Mouse (Mus musculus) liver, embryonic 13.5 days (tissue): ENCODE measurements around the gene Txndc2. TPM values are rescaled to one million over a fixed set of nuclear protein-coding genes. Genes with fewer than 3 reads are reported as not detected.
A peak's percentile ranks its signal among the peaks of the same experiment; 100 is the strongest.

Source experiments
- ATAC-seq: fragments of 200-750 bp; cut with Nextera tagmentation; 2 replicates; pipeline ENCODE4 v1.8.0; 2017; ENCODE audit warnings: low read depth, mild to moderate bottlenecking, moderate number of reproducible peaks, moderate library complexity
- DNase-seq: peaks from one replicate; pipeline ENCODE4 v3.0.0; 2022
- H3K27ac ChIP-seq: fragments of 300-500 bp; sonication (generic); 2 replicates; pipeline ENCODE4 v1.5.1; 2015; ENCODE audit warnings: moderate library complexity, mild to moderate bottlenecking, inconsistent platforms
- H3K27me3 ChIP-seq: fragments of 300-500 bp; sonication (generic); 2 replicates; pipeline ENCODE4 v1.6.1; 2015; ENCODE audit warnings: mild to moderate bottlenecking, inconsistent platforms
- H3K36me3 ChIP-seq: fragments of 300-500 bp; sonication (generic); 2 replicates; pipeline ENCODE4 v1.6.1; 2015; ENCODE audit warnings: mild to moderate bottlenecking, inconsistent platforms
- H3K4me1 ChIP-seq: fragments of 300-500 bp; sonication (generic); replicated peaks from 2 replicates; pipeline ENCODE4 v1.6.1; 2015; ENCODE audit warnings: inconsistent platforms
- H3K4me2 ChIP-seq: fragments of 300-500 bp; sonication (generic); 2 replicates; pipeline ENCODE4 v1.6.1; 2015; ENCODE audit warnings: inconsistent platforms, mild to moderate bottlenecking, moderate library complexity
- H3K4me3 ChIP-seq: fragments of 300-500 bp; sonication (generic); replicated peaks from 2 replicates; pipeline ENCODE4 v1.5.1; 2015; ENCODE audit warnings: mild to moderate bottlenecking, inconsistent platforms
- H3K9ac ChIP-seq: fragments of 300-500 bp; sonication (generic); 2 replicates; pipeline ENCODE4 v1.6.1; 2015; ENCODE audit warnings: mild to moderate bottlenecking, inconsistent platforms
- H3K9me3 ChIP-seq: fragments of 300-500 bp; sonication (generic); replicated peaks from 2 replicates; pipeline ENCODE4 v1.6.1; 2016; ENCODE audit warnings: inconsistent platforms
- WGBS: fragments of 180-500 bp; shearing (Covaris S2); methylation state at CpG from one replicate; pipeline ENCODE4 v1.1.7; 2015; ENCODE audit not compliant: insufficient replicate concordance; 5-methylcytosine and 5-hydroxymethylcytosine counted together
- polyA plus RNA-seq: library from polyadenylated mRNA; unstranded; fragments of >200 nt; fragmentation: Nextera tagmentation; extraction: Ambion mirVana; gene quantifications from 2 replicates; pipeline ENCODE4 v1.2.1, GENCODE M21; 2015

Gene Txndc2
- polyA plus RNA-seq, 1 experiment from 2014 or later, result not detected

DNA sequence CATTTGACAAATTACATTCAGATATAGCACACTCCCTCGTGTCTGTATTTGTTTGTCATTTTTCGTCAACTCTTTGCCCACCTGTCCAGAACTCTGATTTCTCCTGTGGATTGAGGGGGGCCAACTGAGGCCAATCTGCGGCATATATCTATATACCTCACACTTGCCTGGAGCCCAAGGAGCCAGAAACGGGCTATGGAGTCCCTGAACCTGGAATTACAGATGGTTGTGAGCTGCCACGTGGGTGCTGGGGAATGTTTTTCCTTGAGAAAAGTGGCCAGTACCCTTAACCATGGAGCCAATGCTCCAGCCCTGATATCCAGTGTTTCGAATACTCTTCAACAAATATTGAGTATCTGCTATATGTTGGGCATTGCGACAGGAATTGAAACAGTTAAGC, 31.0 kb upstream of the Txndc2 start:
- WGBS, result 71% methylated on average over 7 of the region's 7 CpGs
- H3K27ac ChIP-seq, result no peak overlapping the region
- no peaks in the 10 kb centered on the region for H3K27me3 ChIP-seq
- no peak overlapping the region for H3K4me2 ChIP-seq
- no peaks in the 10 kb centered on the region for H3K9me3 ChIP-seq
- no peak overlapping the region for H3K9ac ChIP-seq
- H3K4me1 ChIP-seq, result peaks cover 11% of the 10 kb centered on the region
- H3K36me3 ChIP-seq, result no peaks in the 10 kb centered on the region
- no peak for DNase-seq
- no peak for ATAC-seq
- no peak overlapping the region for H3K4me3 ChIP-seq

GRCm38 (mm10) chr17:65669061-65669460, 27.1 kb upstream of the Txndc2 start:
- no peak overlapping the region for H3K4me2 ChIP-seq
- H3K36me3 ChIP-seq, result no peaks in the 10 kb centered on the region
- no peak overlapping the region for H3K27ac ChIP-seq
- ATAC-seq (no peak), DNase-seq (no peak)
- 72% methylated on average over 4 of the region's 4 CpGs for WGBS
- no peak overlapping the region for H3K4me3 ChIP-seq
- peaks cover 19% of the 10 kb centered on the region for H3K4me1 ChIP-seq
- H3K27me3 ChIP-seq, result no peaks in the 10 kb centered on the region
- no peak overlapping the region for H3K9ac ChIP-seq
- no peaks in the 10 kb centered on the region for H3K9me3 ChIP-seq

DNA sequence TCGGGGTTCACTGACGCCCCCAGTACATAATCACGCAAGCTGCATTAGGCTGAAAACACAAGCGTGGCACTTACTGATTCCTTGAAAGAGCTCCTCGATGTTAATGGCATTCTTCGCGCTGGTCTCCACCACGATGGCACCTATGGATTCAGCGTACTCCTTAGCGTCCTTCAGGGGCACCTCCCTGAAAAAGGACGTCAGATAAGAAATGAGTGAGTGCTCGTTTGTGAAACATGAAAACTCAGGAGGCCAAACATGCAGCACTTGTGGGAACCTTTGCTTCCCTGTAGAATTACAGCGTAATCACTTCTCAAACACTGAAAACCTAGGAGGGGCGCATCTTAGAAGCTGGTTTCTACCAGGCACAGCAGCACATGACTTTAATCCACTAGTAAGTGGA, 25.8 kb upstream of the Txndc2 start:
- no peaks in the 10 kb centered on the region for H3K9me3 ChIP-seq
- no peak overlapping the region for H3K4me3 ChIP-seq
- peaks cover 32% of the 10 kb centered on the region for H3K4me1 ChIP-seq
- DNase-seq, result no peak
- ATAC-seq, result no peak
- H3K4me2 ChIP-seq, result no peak overlapping the region
- 68% methylated on average over 14 of the region's 14 CpGs for WGBS
- no peak overlapping the region for H3K9ac ChIP-seq
- H3K27me3 ChIP-seq, result no peaks in the 10 kb centered on the region
- no peak overlapping the region for H3K27ac ChIP-seq
- H3K36me3 ChIP-seq, result no peaks in the 10 kb centered on the region

GRCm38 (mm10) chr17:65666388-65667161, 24.6 kb upstream of the Txndc2 start:
- Histone ChIP-seq H3K4me1 (peaks cover 33% of the 10 kb centered on the region), H3K36me3 (no peaks in the 10 kb centered on the region), H3K4me2 (no peak overlapping the region), H3K9me3 (no peaks in the 10 kb centered on the region), H3K27ac (0 out of 2 replicates have a peak overlapping the region, but pooled peaks have one; percentile 5), H3K27me3 (no peaks in the 10 kb centered on the region), H3K9ac (no peak overlapping the region), H3K4me3 (no peak overlapping the region)
- 62% methylated on average over 17 of the region's 17 CpGs for WGBS
- DNase-seq, result no peak
- no peak for ATAC-seq

GRCm38 (mm10) chr17:65665786-65666387, 23.9 kb upstream of the Txndc2 start:
- H3K4me2 ChIP-seq, result no peak overlapping the region
- DNase-seq (no peak), ATAC-seq (no peak)
- no peaks in the 10 kb centered on the region for H3K27me3 ChIP-seq
- no peaks in the 10 kb centered on the region for H3K9me3 ChIP-seq
- H3K36me3 ChIP-seq, result no peaks in the 10 kb centered on the region
- no peak overlapping the region for H3K9ac ChIP-seq
- no peak overlapping the region for H3K4me3 ChIP-seq
- 76% methylated on average over 12 of the region's 12 CpGs for WGBS
- no peak overlapping the region for H3K27ac ChIP-seq
- H3K4me1 ChIP-seq, result peaks cover 33% of the 10 kb centered on the region

GRCm38 (mm10) chr17:65663329-65664078, 21.5 kb upstream of the Txndc2 start:
- WGBS, result 42% methylated on average over 14 of the region's 14 CpGs
- H3K4me2 ChIP-seq, result peak overlapping the region; percentile 38
- no peaks in the 10 kb centered on the region for H3K27me3 ChIP-seq
- no peaks in the 10 kb centered on the region for H3K9me3 ChIP-seq
- peak overlapping the region; percentile 22; the same call in 1 of the 2 replicates for H3K9ac ChIP-seq
- H3K27ac ChIP-seq, result peak overlapping the region; percentile 79
- H3K4me3 ChIP-seq, result no peak overlapping the region
- H3K36me3 ChIP-seq, result no peaks in the 10 kb centered on the region
- peaks cover 33% of the 10 kb centered on the region for H3K4me1 ChIP-seq
- ATAC-seq (peak; percentile 87), DNase-seq (peak; percentile 27)

DNA sequence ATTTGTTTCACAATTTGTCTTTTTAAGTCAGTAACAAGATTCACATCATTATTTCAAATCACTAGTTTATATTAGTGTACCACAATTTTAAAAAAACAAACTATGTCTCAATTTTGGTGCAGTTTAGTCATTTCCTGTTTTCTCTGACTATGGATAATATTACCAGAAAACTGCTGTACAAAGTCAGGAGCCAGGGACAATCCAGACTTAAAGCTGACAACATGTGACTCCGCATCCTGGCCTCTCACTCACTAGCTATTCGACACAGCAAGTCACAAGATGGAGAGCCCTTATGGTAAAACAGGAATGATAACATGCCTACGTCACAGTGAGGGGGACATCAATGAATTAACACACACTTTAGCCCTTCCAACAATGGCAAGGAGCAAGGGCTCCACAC, 20.7 kb upstream of the Txndc2 start:
- H3K27me3 ChIP-seq, result no peaks in the 10 kb centered on the region
- no peak overlapping the region for H3K4me3 ChIP-seq
- H3K9me3 ChIP-seq, result no peaks in the 10 kb centered on the region
- no peak overlapping the region for H3K4me2 ChIP-seq
- peak overlapping the region; percentile 79; the same call in 1 of the 2 replicates for H3K27ac ChIP-seq
- 77% methylated on average over 3 of the region's 3 CpGs for WGBS
- DNase-seq, result no peak
- H3K36me3 ChIP-seq, result no peaks in the 10 kb centered on the region
- ATAC-seq, result no peak
- no peak overlapping the region for H3K9ac ChIP-seq
- peaks cover 33% of the 10 kb centered on the region for H3K4me1 ChIP-seq

GRCm38 (mm10) chr17:65658416-65658815, 16.4 kb upstream of the Txndc2 start:
- H3K4me3 ChIP-seq, result no peak overlapping the region
- H3K4me1 ChIP-seq, result peaks cover 23% of the 10 kb centered on the region
- H3K36me3 ChIP-seq, result no peaks in the 10 kb centered on the region
- H3K4me2 ChIP-seq, result no peak overlapping the region
- H3K27me3 ChIP-seq, result no peaks in the 10 kb centered on the region
- ATAC-seq (no peak), DNase-seq (no peak)
- no peaks in the 10 kb centered on the region for H3K9me3 ChIP-seq
- 28% methylated on average over 2 of the region's 2 CpGs for WGBS
- H3K9ac ChIP-seq, result no peak overlapping the region
- H3K27ac ChIP-seq, result no peak overlapping the region

DNA sequence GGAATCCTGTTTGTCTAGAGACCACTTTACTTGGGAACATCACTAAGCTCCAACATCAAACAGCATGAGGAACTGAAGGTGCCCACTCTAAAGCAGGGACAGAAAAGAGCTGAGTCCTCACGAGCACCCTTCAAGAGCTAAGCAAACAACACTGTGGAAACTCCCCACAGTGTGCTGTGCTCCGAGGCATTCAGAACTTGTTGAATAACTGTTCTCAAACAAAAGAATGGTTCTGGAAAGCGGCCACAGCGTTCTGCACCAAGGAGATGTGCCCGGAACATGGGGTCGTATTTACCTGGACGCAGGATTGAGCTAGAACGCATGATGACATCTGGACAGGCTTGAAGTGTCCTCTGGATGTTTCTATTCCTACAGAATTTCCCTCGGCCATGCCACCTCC, 16.0 kb upstream of the Txndc2 start:
- DNase-seq (no peak), ATAC-seq (no peak)
- Histone ChIP-seq H3K4me2 (no peak overlapping the region), H3K27ac (no peak overlapping the region), H3K36me3 (no peaks in the 10 kb centered on the region), H3K4me1 (peaks cover 19% of the 10 kb centered on the region), H3K9me3 (no peaks in the 10 kb centered on the region), H3K4me3 (no peak overlapping the region), H3K9ac (no peak overlapping the region), H3K27me3 (no peaks in the 10 kb centered on the region)
- WGBS, result 80% methylated on average over 9 of the region's 9 CpGs

DNA sequence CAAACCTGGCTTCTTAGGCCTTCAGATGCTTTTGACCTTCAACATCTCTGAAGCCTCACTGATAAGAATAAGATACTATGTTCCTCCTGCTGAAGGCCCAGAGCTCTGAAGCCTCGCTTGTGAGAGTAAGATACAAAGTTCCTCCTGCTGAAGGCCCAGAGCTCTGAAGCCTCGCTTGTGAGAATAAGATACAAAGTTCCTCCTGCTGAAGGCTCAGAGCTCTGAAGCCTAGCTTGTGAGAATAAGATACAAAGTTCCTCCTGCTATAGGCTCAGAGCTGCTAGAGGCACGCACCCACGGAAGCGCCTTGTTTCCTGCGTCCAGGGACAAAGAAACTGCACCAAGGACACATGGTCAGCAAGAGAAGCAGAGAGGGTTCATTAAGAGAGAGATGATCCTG, 14.8 kb upstream of the Txndc2 start:
- no peak overlapping the region for H3K4me2 ChIP-seq
- H3K9ac ChIP-seq, result no peak overlapping the region
- no peaks in the 10 kb centered on the region for H3K36me3 ChIP-seq
- peaks cover 16% of the 10 kb centered on the region for H3K4me1 ChIP-seq
- peak; percentile 27; the same call in 1 of the 2 replicates for ATAC-seq
- H3K9me3 ChIP-seq, result no peaks in the 10 kb centered on the region
- no peaks in the 10 kb centered on the region for H3K27me3 ChIP-seq
- H3K27ac ChIP-seq, result peak overlapping the region; percentile 25; the same call in 1 of the 2 replicates
- no peak overlapping the region for H3K4me3 ChIP-seq
- DNase-seq, result no peak
- 52% methylated on average over 6 of the region's 6 CpGs for WGBS

DNA sequence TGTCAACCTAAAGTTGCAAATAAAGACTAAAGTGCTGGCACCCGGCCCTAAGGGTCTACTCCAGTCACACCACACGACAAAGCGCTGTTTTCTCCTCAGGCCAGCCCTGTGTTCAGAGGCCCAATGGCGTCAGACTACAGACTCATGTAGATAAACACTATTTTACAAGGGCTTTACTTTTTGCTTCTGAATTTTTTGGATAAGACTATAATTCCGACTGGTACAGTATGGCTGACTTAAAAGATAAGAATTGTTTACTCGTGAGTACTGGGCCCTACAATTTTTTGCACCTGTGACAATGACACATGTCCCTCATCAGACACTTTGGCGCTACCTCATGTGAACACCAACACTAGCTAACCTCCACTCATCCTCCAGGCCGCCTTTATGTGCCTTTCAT, 14.1 kb upstream of the Txndc2 start:
- peaks cover 16% of the 10 kb centered on the region for H3K4me1 ChIP-seq
- no peak overlapping the region for H3K27ac ChIP-seq
- ATAC-seq, result peak; percentile 73
- no peaks in the 10 kb centered on the region for H3K9me3 ChIP-seq
- no peaks in the 10 kb centered on the region for H3K36me3 ChIP-seq
- no peak overlapping the region for H3K9ac ChIP-seq
- H3K4me2 ChIP-seq, result no peak overlapping the region
- WGBS, result 47% methylated on average over 8 of the region's 8 CpGs
- no peak for DNase-seq
- H3K4me3 ChIP-seq, result no peak overlapping the region
- H3K27me3 ChIP-seq, result no peaks in the 10 kb centered on the region
